Mouse (Mus musculus) small intestine, adult 2 months (tissue): ENCODE results near the gene Capzb. TPM values are rescaled to one million over a fixed set of nuclear protein-coding genes. Genes with fewer than 3 reads are reported as not detected.

Experiments used
- H3K27ac ChIP-seq: fragments of 200-500 bp; 2 replicates; pipeline ENCODE4 v1.5.1; 2012; ENCODE audit warnings: low read depth, low read length, control low read depth, inconsistent platforms; ENCODE audit not compliant: insufficient read depth
- H3K27me3 ChIP-seq: fragments of 200-500 bp; 2 replicates; pipeline ENCODE4 v1.6.1; 2012; ENCODE audit warnings: mild to moderate bottlenecking, moderate library complexity, low read length, inconsistent platforms; ENCODE audit not compliant: control insufficient read depth, insufficient read depth
- H3K36me3 ChIP-seq: fragments of 200-500 bp; 2 replicates; pipeline ENCODE4 v1.6.1; 2012; ENCODE audit warnings: mild to moderate bottlenecking, low read length, control low read depth, inconsistent platforms; ENCODE audit not compliant: control insufficient read depth, insufficient read depth
- H3K4me1 ChIP-seq: fragments of 200-500 bp; 2 replicates; pipeline ENCODE4 v1.6.1; 2012; ENCODE audit warnings: low read length, inconsistent platforms, mixed read lengths; ENCODE audit not compliant: control insufficient read depth, insufficient read depth, insufficient read length
- H3K4me3 ChIP-seq: fragments of 200-500 bp; 2 replicates; pipeline ENCODE4 v1.5.1; 2012; ENCODE audit warnings: low read depth, mild to moderate bottlenecking, control low read depth, inconsistent platforms, low read length, moderate library complexity
- CTCF ChIP-seq: fragments of 200-500 bp; IDR thresholded peaks from 2 replicates; pipeline ENCODE4 v1.5.1; 2012; ENCODE audit warnings: low read depth, mild to moderate bottlenecking, control low read depth, inconsistent platforms, low read length, moderate library complexity, mixed read lengths; ENCODE audit not compliant: insufficient replicate concordance, insufficient read length; ENCODE audit errors: extremely low read depth
- POLR2A ChIP-seq: fragments of 200-500 bp; IDR thresholded peaks from 2 replicates; pipeline ENCODE4 v1.6.1; 2012; ENCODE audit warnings: low read depth, mild to moderate bottlenecking, control low read depth, inconsistent platforms, low read length, moderate library complexity
- WGBS: fragments of 180-500 bp; shearing (Covaris S2); methylation state at CpG from one replicate; pipeline ENCODE4 v1.1.7; 2018; 5-methylcytosine and 5-hydroxymethylcytosine counted together
- polyA plus RNA-seq: library from polyadenylated mRNA; depleted of rRNA; stranded (reverse); fragments of >200 nt; gene quantifications from 2 replicates; pipeline ENCODE4 v1.2.3, GENCODE M21; 2012

Gene Capzb
- polyA plus RNA-seq, 1 experiment, result 390 TPM

GRCm38 (mm10) chr4:139179731-139180625 is 12.7 kb upstream of the Capzb start:
- H3K4me1 ChIP-seq, result peaks cover 23% of the 10 kb centered on the region
- peak overlapping the region; percentile 92 for H3K27ac ChIP-seq
- H3K36me3 ChIP-seq, result no peaks in the 10 kb centered on the region
- H3K4me3 ChIP-seq, result no peak overlapping the region
- 30% methylated on average over 17 of the region's 17 CpGs for WGBS
- TF ChIP-seq POLR2A, result no peak
- TF ChIP-seq CTCF, result no peak
- H3K27me3 ChIP-seq, result no peaks in the 10 kb centered on the region

DNA sequence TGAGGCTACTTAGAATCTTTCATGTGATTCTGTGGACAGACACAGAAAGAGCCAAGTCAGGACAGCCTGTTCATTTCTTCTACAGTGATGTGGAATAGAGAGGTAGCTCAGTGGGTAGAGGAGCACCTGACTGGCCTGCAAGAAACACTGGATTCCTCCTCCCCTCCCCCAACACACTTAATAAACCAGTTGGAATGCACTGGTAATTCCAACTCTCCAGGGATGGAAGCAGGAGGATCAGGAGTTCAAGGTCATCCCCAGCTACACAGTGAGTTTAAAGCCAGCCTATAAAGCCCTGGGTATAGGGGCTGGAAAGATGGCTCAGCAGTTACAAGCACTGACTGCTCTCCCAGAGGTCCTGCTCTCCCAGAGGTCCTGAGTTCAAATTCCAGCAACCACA is 10.2 kb upstream of the Capzb start:
- Histone ChIP-seq H3K4me1 (peaks cover 28% of the 10 kb centered on the region), H3K4me3 (no peak overlapping the region), H3K36me3 (no peaks in the 10 kb centered on the region), H3K27ac (no peak overlapping the region), H3K27me3 (no peaks in the 10 kb centered on the region)
- TF ChIP-seq CTCF (no peak), POLR2A (no peak)

GRCm38 (mm10) chr4:139185766-139186442 is 6.8 kb upstream of the Capzb start:
- TF ChIP-seq CTCF, result no peak
- no peak for TF ChIP-seq POLR2A
- Histone ChIP-seq H3K36me3 (0 out of 2 replicates have a peak, but pooled peaks cover 2% of the 10 kb centered on the region), H3K4me3 (no peak overlapping the region), H3K4me1 (peaks cover 20% of the 10 kb centered on the region; the same call in 1 of the 2 replicates), H3K27me3 (no peaks in the 10 kb centered on the region), H3K27ac (peak overlapping the region; percentile 91)
- 36% methylated on average over 5 of the region's 5 CpGs for WGBS

DNA sequence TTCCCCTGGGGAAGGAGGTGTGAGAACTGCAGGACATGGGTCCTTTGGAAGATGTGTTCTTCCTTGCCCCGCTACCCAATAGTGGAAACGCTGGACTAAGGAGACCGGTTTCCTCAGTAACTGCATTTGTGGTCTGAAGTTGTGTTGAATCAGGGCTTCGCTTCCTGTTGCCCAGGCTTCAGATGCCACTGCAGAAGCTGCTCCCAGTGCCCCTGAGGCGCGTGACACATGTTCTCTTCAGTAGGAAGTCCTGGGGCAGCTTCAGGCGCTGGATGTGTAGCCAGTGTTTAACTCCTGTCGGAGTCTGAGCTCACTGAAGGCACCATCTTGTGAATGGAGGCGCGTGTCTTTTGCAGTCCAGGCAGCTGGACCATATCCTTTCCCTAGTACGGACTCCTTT is 4.8 kb upstream of the Capzb start:
- WGBS, result 83% methylated on average over 11 of the region's 11 CpGs

GRCm38 (mm10) chr4:139191605-139192498 is 847 bp upstream of the Capzb start:
- WGBS, result 2% methylated on average over 19 of the region's 19 CpGs
- H3K4me1 ChIP-seq, result peaks cover 36% of the 10 kb centered on the region

More for the DNA sequence above, 4.8 kb upstream of the Capzb start:
- H3K27me3 ChIP-seq, result no peaks in the 10 kb centered on the region
- no peak overlapping the region for H3K27ac ChIP-seq
- peaks cover 23% of the 10 kb centered on the region; the same call in 1 of the 2 replicates for H3K4me1 ChIP-seq
- H3K4me3 ChIP-seq, result no peak overlapping the region
- TF ChIP-seq CTCF (no peak), POLR2A (no peak)
- H3K36me3 ChIP-seq, result 0 out of 2 replicates have a peak, but pooled peaks cover 2% of the 10 kb centered on the region

GRCm38 (mm10) chr4:139193176-139194093 is 736 bp downstream of the Capzb start:
- H3K4me1 ChIP-seq, result peaks cover 46% of the 10 kb centered on the region
- peak overlapping the region; percentile 88 for H3K27ac ChIP-seq
- peak overlapping the region; percentile 97 for H3K4me3 ChIP-seq
- 0 out of 2 replicates have a peak, but pooled peaks cover 2% of the 10 kb centered on the region for H3K36me3 ChIP-seq
- 1% methylated on average over 35 of the region's 35 CpGs for WGBS
- TF ChIP-seq POLR2A (no peak), CTCF (no peak)
- no peaks in the 10 kb centered on the region for H3K27me3 ChIP-seq

More at GRCm38 (mm10) chr4:139191605-139192498, 847 bp upstream of the Capzb start:
- H3K27ac ChIP-seq, result peak overlapping the region; percentile 97
- peak overlapping the region; percentile 77 for H3K4me3 ChIP-seq
- no peak for TF ChIP-seq POLR2A
- no peak for TF ChIP-seq CTCF
- H3K36me3 ChIP-seq, result 0 out of 2 replicates have a peak, but pooled peaks cover 2% of the 10 kb centered on the region
- no peaks in the 10 kb centered on the region for H3K27me3 ChIP-seq
